Mouse (Mus musculus) cerebellum, postnatal 25 days (tissue): Measurements from ENCODE around the gene Sh3gl2.

Experiments used
- DNase-seq, 2 experiments: peaks; one replicate each; pipeline ENCODE4 v3.0.0; 2021; ENCODE audit warnings: mixed read lengths in 2 of 2

The Sh3gl2 gene

DNA sequence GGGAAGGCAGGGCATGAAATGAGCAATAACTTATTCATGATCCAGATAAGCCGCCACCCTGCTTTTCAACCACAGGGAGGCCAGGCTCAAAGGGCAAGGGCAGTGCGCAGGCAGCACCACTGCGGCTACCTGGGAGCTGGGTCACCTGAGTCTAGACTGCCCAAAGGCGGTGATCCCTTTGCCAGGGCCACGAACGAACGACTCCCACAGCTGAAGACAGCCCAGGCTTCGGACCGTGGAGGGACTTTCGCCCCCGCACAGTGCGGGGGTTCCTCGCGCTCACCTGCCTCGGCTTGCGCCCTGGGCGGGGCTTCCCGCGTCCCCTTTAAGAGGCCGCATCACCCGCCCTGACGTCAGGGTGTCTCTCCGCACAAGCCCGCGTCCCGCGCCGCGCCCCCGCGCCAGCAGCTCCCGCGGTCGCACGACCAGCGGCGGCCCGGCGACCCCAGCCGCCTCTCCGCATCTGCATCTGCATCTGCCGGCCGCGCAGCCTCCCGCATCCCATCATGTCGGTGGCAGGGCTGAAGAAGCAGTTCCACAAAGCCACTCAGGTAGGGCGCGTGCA lies at the start of gene Sh3gl2:
Gene Sh3gl2 (plus strand): TSS at position 56 of the 565 bp plus-strand sequence.
- peak; percentile 95 to 96 for DNase-seq

DNA sequence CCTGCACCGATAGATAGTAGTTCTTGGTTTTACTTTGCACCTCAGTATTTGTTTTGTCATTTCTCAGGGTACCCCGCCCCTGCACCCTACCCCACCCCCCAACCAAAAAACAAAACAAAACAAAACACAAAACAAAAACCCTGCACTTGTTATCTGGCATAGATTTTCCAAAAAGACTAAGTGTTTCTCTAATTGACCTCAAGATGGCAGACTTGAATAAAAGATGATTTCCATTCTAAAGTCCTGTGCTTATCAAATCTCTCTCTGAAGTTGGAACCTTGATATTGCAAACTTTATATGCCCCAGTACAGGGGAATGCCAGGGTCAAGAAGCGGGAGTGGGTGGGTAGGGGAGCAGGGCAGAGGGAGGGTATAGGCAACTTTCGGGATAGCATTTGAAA lies 43.8 kb upstream of the Sh3gl2 start:
- DNase-seq = no peak

DNA sequence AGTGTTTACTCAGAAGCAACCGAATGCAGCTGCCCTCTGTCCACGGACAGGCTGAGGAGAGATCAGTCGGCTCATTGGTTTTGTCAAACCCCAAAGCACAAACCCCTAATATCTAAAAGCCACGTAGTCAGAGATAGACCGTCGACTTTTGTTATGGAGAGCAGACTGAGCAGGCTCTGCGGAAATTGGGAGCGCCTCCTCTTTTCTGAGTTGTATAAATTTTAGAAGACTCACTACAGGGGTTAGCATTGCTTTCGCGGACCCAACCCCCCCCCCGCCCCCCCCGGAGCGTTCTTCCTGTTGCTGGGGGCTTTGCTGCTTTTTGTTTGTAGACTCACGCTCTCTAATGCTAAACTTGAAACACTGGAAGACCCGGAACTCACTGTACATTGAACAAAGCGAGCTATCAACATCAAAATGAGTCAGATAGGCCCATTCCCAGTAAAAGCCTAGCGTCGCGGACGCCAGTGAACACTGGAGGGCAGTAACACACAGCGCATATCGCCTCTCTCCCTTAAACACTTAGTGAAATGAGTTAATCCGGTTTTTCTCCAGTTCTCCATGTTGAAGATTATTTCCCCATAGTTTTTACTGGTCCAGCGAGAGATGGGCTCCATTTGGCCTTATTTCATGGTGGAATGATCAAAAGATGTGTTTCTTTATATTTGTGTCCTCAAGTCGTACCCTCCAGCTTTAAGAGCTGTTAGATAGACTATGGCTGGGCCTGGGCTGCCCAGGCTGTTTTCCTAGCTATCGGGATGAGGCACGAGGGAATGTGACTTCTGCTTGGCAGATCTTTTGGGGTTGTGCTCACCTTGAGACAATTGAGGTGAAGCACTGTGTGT lies 42.2 kb upstream of the Sh3gl2 start:
- peak; percentile 77 to 86 for DNase-seq

DNA sequence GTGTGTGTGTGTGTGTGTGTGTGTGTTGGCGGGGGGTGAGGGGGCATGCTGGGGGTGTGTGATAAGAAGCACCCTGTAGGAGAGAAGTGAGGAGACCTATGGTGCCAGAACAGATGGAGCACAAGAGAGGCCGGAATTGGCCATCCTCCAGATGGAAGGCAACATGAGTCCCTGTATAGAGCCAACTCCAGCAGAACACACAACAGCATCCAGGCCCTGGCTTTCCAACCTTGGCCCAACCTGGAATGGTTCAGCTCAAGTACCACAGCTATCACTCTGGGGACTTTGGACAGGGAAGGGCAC lies 41.7 kb upstream of the Sh3gl2 start:
- DNase-seq = peak; percentile 89 to 93

DNA sequence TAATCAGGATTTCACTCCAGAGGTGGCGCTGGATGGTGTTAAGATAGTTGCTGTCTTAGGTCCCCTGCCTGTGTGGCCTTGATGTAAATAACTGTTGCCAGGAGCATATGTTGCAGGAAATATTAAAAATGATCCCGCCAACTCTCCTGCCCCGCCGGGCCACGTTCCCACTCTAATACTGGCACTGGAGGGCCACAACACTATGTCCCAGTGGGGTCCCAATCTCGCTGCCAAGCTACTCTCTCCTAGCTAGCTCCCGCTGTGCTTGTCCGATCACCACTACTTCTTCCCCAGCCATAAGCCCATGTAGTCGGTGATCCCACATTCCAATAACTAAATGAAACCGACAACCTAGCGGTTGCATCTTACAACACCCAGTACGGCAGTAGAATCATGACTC lies 36.9 kb upstream of the Sh3gl2 start:
- peak; percentile 85 to 87 for DNase-seq

DNA sequence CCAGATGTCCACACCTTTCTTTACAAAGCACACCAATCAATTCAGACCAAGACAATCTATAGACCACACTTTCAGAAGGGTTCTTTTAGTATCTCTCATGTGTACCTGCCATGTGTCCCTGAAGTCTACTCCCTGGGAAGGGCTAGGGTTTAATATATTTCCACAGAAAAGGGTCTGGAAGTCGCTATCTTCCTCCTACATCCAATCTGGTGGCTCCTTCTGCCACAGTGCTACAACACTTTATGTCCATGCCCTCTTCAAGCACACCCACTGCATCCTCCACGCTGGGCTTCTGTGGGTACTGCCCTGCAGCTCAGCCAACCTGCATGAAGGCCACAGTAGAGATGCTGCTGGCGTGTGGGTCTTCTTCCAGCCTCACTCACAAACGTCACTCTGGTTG lies 29.5 kb upstream of the Sh3gl2 start:
- no peak for DNase-seq

DNA sequence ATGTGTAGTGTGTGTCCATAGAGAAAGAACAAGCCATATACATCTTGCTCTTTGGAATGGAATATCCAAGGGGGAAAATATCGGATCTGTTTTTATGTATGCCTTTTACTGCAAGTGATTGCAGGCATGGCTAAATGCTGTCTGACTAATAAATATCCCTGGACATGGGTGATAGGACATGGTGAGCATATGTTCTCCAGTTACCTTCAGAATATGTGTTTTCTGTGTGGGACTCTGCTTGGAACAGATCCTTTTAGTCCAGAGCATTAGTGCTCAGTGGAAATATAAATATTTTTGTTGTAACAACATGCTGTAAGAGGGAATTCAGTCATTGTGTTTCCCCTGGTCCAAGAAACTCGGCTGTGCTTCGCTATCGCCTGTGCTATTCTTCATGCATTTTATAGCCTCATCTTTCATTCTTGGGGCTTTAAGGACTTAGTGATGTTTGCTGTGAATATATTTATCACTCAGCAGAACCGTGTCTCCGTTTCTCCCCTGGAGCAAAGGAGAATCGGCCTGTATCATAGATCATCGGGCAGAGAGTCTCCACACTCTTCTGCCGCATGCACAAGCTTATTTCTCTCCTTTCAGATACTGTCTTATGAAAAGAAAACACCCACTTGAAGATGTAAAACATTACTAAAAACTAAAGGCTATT lies 26.4 kb upstream of the Sh3gl2 start:
- no peak for DNase-seq

DNA sequence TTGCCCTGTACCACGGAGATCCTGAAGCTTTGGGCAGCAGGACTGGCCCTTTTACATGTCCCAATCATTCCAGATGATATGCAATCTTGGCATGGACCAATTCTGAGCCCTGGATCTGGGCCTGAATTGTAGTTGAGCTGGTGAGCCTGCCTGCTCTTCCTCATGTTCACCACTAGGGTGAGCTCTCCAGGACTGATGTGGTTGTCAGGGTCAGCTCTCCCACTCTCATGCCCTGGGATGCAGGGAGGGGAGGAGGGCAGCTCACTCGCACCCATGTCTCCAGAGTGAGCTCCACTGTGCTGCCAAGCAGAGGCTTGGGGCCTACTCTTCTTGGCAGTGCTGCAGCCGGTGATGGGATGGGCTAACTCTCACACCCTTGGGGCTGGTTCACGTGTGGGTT lies 18.9 kb upstream of the Sh3gl2 start:
- peak in 1 of 2 experiments; percentile 14 for DNase-seq

DNA sequence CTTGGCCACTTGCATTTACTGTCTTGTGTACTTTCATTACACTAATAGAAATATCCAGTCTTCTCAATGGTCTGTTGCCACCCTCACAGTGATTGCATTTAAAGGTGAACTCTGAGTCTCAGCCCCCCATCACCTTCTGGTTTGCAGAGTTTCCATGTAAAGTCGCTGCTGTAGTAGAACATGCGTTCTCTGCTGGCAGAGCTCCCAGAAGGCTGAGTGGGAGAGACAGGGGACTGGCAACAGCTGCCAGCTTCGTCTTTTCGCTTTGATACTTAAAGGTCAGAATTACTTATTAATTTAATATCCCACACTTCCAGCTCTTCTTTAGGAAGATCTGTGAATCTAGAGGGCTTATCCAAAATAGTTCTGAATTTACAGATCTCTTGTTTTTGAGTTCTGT lies 8.7 kb upstream of the Sh3gl2 start:
- DNase-seq = peak in 1 of 2 experiments; percentile 56

DNA sequence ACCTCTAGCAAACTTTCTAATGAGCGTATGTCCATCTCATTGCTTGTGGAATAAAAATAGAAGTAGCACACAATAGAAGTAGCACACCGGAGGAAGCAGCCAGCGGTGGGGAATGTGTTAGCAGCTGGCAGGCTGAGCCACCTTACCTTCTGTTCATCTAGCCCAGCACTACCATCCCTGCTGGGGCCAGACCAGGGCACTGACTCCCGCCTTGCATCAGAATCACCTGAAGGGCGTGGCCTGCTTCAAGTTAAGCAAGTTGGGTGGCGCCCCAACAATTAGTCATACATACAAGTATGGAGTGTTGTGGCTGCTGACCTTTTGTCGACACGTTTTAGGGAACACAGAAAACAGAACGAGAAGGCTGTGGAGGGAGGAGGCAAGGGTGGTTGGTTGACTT lies 6.5 kb upstream of the Sh3gl2 start:
- no peak for DNase-seq

DNA sequence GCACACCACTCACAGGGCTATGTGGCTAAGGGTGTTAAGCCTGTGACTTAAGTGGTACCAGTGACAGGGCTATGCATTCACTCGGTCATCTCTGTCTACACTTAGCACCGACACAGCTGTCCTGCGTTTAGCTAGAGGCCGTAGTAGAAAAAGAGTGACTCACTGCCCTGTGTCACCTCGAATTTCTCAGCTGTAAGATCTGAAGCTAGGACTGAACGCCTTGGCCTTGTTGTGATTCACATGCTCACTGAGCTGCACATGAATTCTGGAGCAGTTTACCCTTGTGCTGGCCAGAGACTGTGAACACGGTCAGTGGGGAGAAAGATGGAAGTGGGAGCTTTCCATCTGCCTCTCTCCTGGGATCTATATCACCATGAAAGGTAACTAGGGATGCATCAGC lies 2.3 kb upstream of the Sh3gl2 start:
- DNase-seq = no peak

DNA sequence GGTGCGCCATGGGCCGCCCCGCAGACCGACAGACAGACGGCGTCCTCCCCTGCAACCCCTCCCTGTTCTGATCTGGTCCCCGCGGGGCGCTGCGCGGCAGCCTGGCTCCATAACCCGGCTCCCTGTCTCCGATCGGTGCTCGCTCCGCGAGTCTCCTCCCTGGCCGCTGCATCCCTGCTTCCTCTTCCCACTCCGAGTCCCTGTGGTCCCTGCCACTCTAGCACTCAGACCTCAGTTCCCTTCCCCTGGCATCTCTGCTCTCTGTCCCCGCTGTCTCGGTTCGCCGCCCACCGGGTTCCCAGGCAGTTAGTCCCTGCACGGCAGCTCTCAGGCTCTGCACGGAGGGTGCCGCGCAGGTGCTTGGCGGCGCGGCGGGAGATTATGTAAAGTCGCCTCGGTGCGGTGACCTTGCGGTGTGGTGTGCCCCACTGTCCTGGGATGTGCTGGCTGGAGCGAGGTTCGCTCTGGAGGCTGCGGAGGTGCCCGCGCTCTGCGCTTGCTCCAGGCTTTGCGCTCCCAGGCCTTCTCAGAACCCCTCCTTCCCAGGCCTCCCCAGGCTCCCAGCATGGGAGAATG lies 798 bp downstream of the Sh3gl2 start:
- peak; percentile 82 to 83 for DNase-seq

DNA sequence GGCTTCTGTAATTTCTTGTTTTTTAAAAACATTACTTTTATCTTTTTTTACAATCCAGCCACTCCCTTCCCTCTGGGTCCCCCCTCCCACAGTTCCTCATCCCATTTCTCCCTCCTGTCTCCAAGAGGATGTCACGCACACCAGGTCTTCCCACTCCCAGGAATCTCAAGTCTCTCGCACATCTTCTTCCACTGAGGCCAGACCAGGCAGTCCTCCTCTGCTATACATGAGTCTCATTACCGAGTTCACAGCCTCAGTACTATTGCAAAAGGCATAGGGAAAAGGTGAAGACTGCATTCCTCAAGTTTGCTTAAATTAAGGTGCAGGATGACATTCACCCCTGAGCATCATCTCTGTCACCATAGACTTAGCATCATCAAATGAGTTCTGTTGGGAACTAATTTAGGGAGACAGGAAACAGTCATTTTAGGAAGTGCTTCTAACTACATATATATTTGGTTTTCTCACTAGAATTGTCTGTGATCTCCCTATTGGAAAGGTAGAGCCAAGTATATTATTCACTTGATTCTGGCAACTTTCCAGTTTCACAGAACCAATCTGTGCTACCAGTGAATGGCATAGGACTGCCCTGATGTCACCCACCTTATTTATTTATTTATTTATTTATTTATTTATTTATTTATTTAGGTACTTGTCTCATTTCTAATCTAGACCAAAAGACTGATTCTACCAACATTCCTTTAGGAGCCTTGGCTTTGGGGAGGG lies 1.9 kb downstream of the Sh3gl2 start:
- peak; percentile 49 to 59 for DNase-seq

DNA sequence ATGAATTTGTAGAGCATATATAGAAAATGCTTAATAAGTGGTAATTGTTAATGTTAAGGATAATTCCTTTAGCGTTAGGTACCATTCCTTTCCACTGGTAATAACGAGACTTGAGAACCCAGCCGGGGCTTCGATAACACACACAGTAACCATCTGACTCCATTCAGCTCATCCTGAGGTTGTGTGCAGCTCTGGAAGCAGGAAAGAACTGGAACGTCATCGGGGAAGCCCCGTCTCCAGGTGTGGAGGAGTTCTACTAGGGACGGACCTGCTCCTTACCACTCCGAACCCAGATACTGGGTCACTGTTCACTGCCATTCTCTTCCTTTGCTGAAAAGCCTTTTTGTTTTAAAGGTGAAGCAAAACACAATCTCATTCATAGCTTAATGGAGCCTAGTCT lies 2.6 kb downstream of the Sh3gl2 start:
- peak; percentile 48 to 57 for DNase-seq

DNA sequence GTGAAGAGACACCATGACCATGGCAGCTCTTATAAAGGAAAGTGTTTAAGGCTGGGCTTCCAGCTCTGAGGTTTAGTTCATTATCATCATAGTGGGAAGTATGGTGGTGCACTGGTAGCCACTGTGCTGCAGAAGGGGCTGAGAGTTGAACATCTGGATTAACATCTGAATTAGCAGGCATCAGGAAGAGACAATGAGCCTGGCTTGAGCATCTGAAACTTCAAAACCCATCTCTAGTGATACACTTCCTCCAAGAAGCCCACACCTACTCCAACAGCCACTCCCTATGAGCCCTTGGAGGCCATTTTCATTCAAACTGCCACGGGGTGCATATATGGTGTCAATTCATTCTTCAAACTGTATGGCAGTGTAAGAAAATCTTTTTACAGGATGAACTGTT lies 3.6 kb downstream of the Sh3gl2 start:
- DNase-seq = peak in 1 of 2 experiments; percentile 2

DNA sequence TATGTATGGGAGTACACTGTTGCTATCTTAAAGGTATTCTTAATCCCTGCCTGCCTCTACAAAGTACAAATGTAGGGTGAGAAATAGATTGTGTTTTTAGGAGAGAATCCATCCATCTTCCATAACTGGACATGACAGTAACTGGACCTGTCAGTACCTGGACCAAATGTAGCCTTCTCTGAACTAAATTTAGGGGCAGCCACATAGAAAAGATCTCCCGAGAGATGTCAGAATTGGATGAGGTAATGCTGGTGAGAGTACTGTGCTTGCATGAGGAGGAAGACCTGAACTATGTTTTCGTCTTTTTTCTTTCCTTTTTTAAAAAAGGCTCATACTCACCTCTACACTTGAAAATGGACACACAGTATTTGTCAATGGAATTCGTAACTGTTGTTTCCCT lies 6.0 kb downstream of the Sh3gl2 start:
- peak in 1 of 2 experiments; percentile 15 for DNase-seq

DNA sequence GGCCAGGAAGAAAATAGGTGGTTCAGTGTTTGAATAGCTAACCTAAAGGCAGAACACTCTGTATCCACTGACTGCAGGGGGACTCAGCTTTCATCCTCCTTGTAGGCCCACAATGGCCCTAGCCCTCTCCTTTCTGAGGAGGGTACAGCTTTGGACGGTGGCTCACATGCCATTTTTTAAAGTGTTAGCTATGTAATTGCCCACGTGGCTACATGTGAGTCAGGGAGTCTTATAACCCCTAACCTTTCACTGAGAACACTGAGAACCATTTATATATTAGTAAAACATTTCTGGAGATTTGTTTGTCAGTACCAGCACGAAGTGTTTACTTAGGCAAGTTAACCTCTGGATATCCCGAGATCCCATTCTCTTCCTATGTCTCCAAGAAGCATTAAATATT lies 12.1 kb downstream of the Sh3gl2 start:
- DNase-seq = peak in 1 of 2 experiments; percentile 0

DNA sequence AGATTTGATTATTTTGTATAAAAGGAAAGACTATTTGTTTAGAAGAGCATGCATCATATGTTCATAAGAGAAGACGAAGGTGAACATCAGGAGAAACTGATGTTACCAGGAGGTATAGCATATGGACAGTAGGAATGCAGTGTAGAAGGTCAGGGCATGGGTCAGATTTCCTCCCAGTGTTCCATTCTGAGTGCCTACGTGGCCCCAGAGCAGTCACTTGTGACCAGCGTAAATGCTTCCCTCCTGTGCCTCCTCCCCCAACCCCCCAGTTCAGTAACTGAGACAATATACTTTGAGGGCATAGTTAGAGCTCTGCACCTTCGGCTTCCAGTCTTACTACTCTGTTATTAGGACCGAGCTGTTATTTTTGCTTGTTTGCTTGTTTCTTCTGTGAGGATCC lies 17.8 kb downstream of the Sh3gl2 start:
- no peak for DNase-seq

DNA sequence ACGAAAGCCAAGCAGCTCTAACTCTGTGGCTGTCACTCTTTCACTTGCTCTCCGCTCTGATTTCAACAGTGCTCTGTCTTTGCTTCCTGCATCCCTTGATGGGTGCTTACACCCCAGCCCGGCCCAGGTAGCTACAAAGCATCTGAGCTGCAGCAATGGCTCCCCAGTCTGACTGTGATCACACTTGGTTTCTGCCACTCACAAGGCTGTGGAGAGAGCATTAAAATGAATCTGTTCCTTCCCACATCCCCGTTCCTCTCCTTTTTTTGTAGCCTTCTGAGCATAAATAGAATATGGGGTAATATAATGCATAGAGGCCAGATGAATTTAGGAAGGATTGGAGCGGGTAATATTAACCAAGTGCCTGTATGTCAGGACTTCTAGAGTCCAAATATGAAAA lies 21.8 kb downstream of the Sh3gl2 start:
- no peak for DNase-seq

DNA sequence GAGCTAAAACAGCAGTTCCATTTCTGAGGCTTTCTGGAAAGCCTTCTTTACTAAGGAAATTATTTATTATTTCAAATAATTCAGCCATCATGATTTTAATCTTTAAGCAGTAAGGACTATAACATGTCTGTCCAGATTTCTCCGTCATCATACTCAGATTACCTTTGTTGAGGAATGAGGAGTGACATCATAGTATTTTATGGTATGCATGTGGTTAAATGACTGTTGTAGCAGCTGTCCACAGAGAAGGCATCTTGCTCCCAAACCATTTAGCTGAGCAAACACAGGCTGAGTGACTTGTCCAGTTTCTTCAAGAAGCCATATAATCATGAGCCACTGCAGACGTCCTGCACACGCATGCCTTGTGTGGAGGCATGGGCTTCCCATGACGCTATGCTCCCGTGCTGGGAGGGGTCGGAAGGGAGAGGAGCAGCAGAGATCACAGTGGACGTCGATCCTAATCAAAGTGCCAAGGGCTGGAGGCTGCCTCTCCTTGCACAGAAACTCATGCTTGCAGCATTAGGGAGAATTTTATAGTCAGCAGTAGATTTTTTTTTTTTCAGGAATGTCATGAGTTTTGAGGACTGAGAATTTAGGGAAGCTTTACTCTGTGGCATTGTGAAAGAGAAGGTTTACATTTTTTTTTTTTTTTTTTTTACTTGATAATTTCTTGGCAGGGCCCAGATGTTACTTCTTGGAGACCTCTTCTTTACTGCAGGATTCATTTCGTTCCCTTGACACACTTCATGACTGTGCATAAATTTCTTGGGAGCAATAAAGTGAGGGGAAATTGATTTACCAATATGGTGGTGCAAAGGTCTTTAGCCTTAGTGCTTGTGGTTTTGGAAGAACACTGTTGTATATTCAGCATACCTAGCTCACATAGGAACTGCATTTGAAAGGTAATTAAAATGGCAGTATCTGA lies 23.0 kb downstream of the Sh3gl2 start:
- DNase-seq = peak in 1 of 2 experiments; percentile 19

DNA sequence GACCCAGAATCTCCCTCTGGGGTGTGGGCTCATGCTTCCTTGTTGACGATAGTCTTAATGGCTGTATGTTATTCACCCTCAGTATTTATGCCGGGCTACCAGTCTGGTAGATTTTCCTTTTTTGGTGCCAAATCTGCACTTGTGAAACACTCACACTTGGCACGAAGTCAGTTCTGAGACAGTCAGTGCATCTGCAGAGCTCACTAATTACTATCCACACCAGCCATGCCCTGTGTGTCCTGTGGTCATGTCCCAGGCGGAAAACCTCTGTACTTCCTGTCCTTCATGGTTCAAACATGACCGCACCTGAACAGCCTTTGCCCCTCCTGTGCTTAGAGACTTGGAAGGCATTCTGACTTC lies 23.6 kb downstream of the Sh3gl2 start:
- DNase-seq = peak; percentile 24 to 48
